Mouse (Mus musculus) bone marrow macrophage, adult 2 months (primary cell): Measurements from ENCODE around the gene Gch1. TPM values are rescaled to one million over a fixed set of nuclear protein-coding genes. Genes with fewer than 3 reads are reported as not detected.

Source experiments
- H3K27ac ChIP-seq: 2 replicates; pipeline ENCODE4 v1.5.1; 2012; ENCODE audit warnings: low read depth, low read length; ENCODE audit not compliant: insufficient read depth
- H3K4me1 ChIP-seq: 2 replicates; pipeline ENCODE4 v1.6.1; 2012; ENCODE audit warnings: low read length; ENCODE audit not compliant: control insufficient read depth, insufficient read depth
- H3K4me3 ChIP-seq: 2 replicates; pipeline ENCODE4 v1.5.1; 2012; ENCODE audit warnings: mild to moderate bottlenecking, low read length, moderate library complexity; ENCODE audit not compliant: insufficient read depth
- CTCF ChIP-seq: IDR thresholded peaks from 2 replicates; pipeline ENCODE4 v1.5.1; 2012; ENCODE audit warnings: low read depth, mild to moderate bottlenecking, low read length, moderate library complexity
- POLR2A ChIP-seq: IDR thresholded peaks from 2 replicates; pipeline ENCODE4 v1.6.1; 2012; ENCODE audit warnings: mild to moderate bottlenecking, low read depth, low read length, borderline replicate concordance
- polyA plus RNA-seq: library from polyadenylated mRNA; stranded (reverse); fragments of >200 nt; gene quantifications from 2 replicates; pipeline ENCODE4 v1.2.4, GENCODE M21; 2012; ENCODE audit not compliant: missing spikeins, insufficient read depth, insufficient read length

The Gch1 gene
- 10.0 and 12.9 TPM in 2 replicates for polyA plus RNA-seq

GRCm38 (mm10) chr14:47188848-47189634 lies at the start of gene Gch1:
Gene Gch1 (minus strand): TSS chr14:47189413.
- 0 out of 2 replicates have a peak, but pooled peaks have one; percentile 50 for TF ChIP-seq POLR2A
- TF ChIP-seq CTCF: no peak
- peak within 1 kb of the TSS; percentile 86 for H3K27ac ChIP-seq
- H3K4me3 ChIP-seq: peak within 1 kb of the TSS; percentile 87
- H3K4me1 ChIP-seq: peaks cover 15% of the 10 kb centered on the region

GRCm38 (mm10) chr14:47237286-47237685 lies 48.1 kb upstream of the Gch1 start:
- no peak for TF ChIP-seq CTCF
- TF ChIP-seq POLR2A: no peak
- Histone ChIP-seq H3K4me1 (no peaks in the 10 kb centered on the region), H3K27ac (no peak overlapping the region)

GRCm38 (mm10) chr14:47236491-47236890 lies 47.3 kb upstream of the Gch1 start:
- Histone ChIP-seq H3K4me1 (no peaks in the 10 kb centered on the region), H3K27ac (no peak overlapping the region), H3K4me3 (no peak overlapping the region)
- TF ChIP-seq CTCF (no peak), POLR2A (no peak)

More at GRCm38 (mm10) chr14:47237286-47237685, 48.1 kb upstream of the Gch1 start:
- H3K4me3 ChIP-seq: no peak overlapping the region

GRCm38 (mm10) chr14:47234526-47235250 lies 45.5 kb upstream of the Gch1 start:
- Histone ChIP-seq H3K4me3 (no peak overlapping the region), H3K4me1 (no peaks in the 10 kb centered on the region), H3K27ac (no peak overlapping the region)
- TF ChIP-seq CTCF: no peak
- TF ChIP-seq POLR2A: no peak

GRCm38 (mm10) chr14:47234032-47234431 lies 44.8 kb upstream of the Gch1 start:
- TF ChIP-seq CTCF (no peak), POLR2A (no peak)
- Histone ChIP-seq H3K4me1 (no peaks in the 10 kb centered on the region), H3K27ac (no peak overlapping the region), H3K4me3 (no peak overlapping the region)

- TF ChIP-seq POLR2A (no peak), CTCF (no peak)
- Histone ChIP-seq H3K27ac (no peak overlapping the region), H3K4me3 (no peak overlapping the region), H3K4me1 (no peaks in the 10 kb centered on the region)
Measured at GRCm38 (mm10) chr14:47233602-47234001, 44.4 kb upstream of the Gch1 start.

GRCm38 (mm10) chr14:47229796-47230376 lies 40.7 kb upstream of the Gch1 start:
- TF ChIP-seq POLR2A (no peak), CTCF (no peak)
- Histone ChIP-seq H3K27ac (no peak overlapping the region), H3K4me3 (no peak overlapping the region), H3K4me1 (no peaks in the 10 kb centered on the region)

GRCm38 (mm10) chr14:47225931-47226330 lies 36.7 kb upstream of the Gch1 start:
- Histone ChIP-seq H3K4me1 (no peaks in the 10 kb centered on the region), H3K27ac (no peak overlapping the region), H3K4me3 (no peak overlapping the region)
- TF ChIP-seq CTCF (no peak), POLR2A (no peak)

GRCm38 (mm10) chr14:47224476-47225325 lies 35.5 kb upstream of the Gch1 start:
- TF ChIP-seq POLR2A (no peak), CTCF (0 out of 2 replicates have a peak, but pooled peaks have one; percentile 12)
- H3K27ac ChIP-seq: no peak overlapping the region
- no peak overlapping the region for H3K4me3 ChIP-seq
- no peaks in the 10 kb centered on the region for H3K4me1 ChIP-seq
